Mouse (Mus musculus): ENCODE measurements around the gene Mepce.

- TF ChIP-seq EP300 (IDR thresholded peaks at IDR 0.05) = no peak
- no peak for TF ChIP-seq CTCF (IDR thresholded peaks at IDR 0.05)
Observed at GRCm38 (mm10) chr5:137751988-137752387, 35.5 kb downstream of the Mepce start.

Data from lung, postnatal 0 days (tissue).